Mouse (Mus musculus): ENCODE data around the gene Egfl7.

DNA sequence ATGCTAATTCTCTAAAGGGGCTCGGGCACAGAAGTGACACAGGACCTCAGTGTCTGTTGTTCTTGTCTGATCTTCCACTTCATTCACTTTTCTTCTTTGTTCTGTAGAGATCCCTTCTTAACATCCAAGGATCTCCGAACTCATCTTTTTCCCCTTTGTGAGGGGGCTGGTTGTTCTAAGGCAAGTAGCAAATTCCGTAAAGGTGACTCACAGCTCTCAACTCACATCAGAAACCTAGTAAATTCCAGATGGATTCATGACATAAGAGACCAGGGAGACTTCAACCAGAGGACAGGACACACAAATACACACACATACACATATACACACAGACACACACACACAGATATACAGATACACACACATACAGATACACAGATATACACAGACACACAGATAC, 30.7 kb downstream of the Egfl7 start:
- TF ChIP-seq GATA1 (IDR thresholded peaks at IDR 0.05; ENCODE audit: low read length) = no peak
- no peak for TF ChIP-seq TAL1 (IDR thresholded peaks at IDR 0.05; ENCODE audit: low read length)
